Mouse (Mus musculus): ENCODE measurements around the gene Btnl2.

Btnl2 gene

DNA sequence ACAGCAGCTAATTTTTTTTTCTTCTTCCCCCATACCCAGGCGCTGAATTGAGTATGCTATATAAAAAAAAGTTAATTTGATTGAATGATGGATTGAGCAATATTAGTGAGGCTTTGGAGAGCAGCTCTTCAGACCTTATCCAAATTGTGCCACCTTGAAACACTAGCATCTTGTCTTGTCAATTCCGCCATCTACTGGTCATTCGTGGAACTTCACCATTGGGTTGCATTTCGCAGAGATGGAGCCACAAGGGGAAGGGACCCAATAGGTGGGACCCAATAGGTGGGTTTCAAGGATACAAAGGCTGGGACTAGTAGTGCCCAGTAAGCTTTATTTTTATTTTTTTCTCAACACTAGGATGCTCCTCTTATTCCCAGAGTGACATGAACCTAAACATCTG is 5.2 kb upstream of the Btnl2 start:
- peak; percentile 29 to 82 for DNase-seq

DNA sequence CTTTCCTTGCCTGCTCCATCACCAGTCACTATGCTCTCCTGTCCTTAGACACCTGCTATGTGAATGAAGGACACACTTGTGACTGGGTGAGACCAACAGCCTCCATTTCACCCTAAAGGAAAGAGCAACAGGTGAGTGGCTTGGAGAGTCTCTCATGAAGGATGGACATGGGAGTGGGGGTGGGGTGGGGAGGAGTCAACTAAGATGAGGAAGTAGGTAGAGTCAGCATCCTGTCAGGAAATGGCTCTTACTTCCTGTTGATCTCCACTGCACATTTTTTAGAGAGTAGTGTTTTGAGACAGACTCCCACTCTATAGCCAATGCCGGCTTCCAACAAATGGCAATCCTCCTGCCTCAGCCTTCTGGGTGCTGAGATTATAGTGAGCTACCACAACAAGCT is 318 bp downstream of the Btnl2 start:
- DNase-seq, result no peak

- DNase-seq, result no peak
These were observed 8.4 kb downstream of the Btnl2 start for GRCm38 (mm10) chr17:34362954-34363546.

- no peak for DNase-seq
These were observed 9.2 kb downstream of the Btnl2 start for GRCm38 (mm10) chr17:34363676-34364310.

DNA sequence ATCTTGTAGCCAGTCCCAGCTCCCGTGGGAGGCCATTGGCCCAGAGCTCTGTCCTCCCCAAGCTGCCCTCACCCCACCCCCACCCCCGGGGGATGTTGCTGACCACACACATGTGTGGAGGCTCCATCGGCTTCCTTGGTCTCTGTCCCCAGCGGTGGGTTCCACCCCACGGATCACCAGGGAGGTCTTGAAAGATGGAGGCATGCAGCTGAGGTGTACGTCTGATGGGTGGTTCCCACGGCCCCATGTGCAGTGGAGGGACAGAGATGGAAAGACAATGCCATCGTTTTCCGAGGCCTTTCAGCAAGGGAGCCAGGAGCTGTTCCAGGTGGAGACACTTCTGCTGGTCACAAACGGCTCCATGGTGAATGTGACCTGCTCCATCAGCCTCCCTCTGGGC is 10.4 kb downstream of the Btnl2 start:
- DNase-seq, result no peak

GRCm38 (mm10) chr17:34370563-34370962 is 15.9 kb downstream of the Btnl2 start:
- no peak for DNase-seq

- no peak for DNase-seq
These were observed 18.6 kb downstream of the Btnl2 start for GRCm38 (mm10) chr17:34373055-34373709.

DNA sequence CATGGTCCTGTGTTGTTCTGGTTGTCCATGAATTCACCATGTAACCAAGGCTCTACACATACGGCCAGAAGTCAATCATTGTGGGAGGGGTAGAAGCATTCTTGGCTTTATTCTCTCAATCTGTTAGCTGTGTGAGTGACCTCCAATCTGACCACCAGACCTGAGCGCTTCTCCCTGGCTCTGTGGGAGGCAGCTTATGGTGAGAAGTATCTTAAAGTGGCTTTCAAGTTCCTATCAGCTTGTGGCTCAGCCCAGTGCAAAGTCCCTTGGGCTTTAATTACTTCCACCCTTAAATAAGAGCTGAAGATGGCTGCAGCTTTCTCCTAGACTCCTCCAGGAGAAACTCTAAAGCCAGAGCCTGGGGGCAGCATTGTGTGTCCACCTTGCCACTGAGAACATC is 22.2 kb downstream of the Btnl2 start, which contains the start of gene Btnl1:
Gene Btnl1, plus strand, starts transcription at position 286 of the 400 bp plus-strand sequence.
- DNase-seq, result no peak

GRCm38 (mm10) chr17:34377450-34378209 is 23.0 kb downstream of the Btnl2 start:
- no peak for DNase-seq

DNA sequence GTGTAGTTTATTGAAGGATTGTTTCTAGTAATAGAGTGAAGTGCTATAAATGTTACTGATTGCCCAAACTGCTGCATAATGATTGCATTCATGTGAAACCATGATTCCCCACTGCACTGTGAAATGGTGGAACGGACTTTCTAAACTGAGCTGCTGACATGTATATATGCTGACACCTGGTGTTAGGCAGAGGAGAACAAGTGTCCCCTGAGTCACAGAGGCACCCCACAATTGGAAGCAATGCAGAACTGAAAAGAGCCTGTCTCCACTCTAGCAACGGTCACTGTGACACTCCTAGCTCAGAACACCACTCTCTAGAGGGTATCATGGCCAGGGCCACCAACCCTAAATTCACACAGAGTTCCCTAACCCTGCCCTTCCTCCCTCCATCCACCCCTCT is 24.1 kb downstream of the Btnl2 start:
- DNase-seq, result no peak

- DNase-seq, result no peak
These were observed 24.8 kb downstream of the Btnl2 start for GRCm38 (mm10) chr17:34379451-34379850.

- DNase-seq, result no peak
These were observed 27.3 kb downstream of the Btnl2 start for GRCm38 (mm10) chr17:34381876-34382275.

DNA sequence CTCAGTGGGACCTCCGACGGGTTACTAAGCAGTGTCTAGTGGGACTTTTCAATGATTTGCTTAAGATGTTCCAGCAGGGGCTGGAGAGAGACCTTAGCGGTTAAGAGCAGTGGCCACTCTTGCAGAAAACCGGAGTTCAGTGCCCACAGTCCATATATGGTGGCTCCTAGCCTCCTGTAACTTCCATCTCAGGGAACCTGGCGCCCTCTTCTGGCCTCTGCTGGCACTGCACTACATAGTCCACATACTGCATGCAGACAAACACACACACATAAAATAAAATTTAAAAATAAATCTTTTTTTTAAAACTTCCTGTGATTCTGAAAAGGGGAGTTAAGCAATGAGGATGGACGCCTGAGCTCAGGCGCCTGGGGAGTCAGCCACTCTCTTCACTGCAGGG is 28.6 kb downstream of the Btnl2 start:
- DNase-seq, result no peak

DNA sequence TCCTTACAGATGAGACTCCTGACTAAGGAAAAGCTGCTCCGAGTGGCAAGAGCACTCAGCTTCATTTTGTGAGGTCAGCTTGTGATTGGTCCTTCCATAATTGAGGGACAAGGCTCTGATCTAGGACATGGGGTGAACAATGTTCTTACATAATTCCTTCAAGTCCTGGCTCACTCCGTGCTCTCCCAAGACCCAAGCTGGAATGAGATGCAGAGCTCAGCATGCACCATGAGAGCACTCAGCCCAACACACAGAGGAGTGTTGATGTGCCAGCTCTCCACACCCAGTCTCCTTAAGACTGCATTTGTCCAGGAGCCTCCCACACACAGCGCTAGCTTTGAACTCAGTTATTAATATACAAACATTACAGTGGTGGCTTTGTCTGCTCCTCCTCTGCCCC is 30.1 kb downstream of the Btnl2 start:
- no peak for DNase-seq

DNA sequence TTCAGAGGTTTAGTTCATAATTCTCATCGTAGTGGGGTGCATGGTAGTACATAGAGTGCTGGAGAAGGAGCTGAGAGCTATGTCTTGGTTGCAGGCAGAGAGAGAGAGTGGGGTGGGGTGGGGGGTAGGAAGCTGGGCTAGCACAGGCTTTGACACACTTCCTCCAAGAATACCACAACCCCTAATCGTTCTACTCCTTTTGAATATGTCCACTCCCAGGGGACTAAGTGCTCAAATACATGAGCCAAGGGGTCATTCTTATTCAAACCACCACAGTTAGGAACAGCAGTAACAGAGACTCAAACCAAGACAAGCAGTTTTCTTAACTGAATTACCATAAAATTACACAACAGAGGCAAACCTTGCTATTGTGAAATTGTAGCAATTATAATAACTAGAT is 32.0 kb downstream of the Btnl2 start:
- no peak for DNase-seq

GRCm38 (mm10) chr17:34388513-34388912 is 33.9 kb downstream of the Btnl2 start:
- peak; percentile 28 to 65 for DNase-seq

DNA sequence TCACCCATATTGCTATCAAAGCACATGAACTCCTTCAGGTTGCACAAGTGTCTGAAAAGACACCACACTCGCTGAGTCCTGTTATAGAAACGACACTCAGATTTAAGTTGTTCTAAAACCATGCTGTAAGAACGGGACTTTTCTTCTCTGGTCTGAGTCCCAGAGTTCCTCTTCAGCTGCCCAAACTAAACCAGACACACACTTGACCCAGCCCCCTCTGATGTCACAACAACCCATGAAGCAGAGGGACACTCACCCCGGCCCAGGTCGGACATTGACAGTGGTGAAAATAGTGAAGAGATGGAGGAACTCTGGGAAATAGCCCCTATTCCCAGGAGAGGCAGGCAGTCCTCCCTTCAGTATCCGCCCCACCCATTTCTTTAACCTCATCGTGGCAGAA is 36.9 kb downstream of the Btnl2 start:
- no peak for DNase-seq

GRCm38 (mm10) chr17:34392321-34392720 is 37.7 kb downstream of the Btnl2 start:
- peak; percentile 32 to 39 for DNase-seq

- DNase-seq, result no peak
These were observed 42.7 kb downstream of the Btnl2 start for GRCm38 (mm10) chr17:34397357-34397756.

- peak; percentile 59 to 80 for DNase-seq
These were observed 43.6 kb downstream of the Btnl2 start for GRCm38 (mm10) chr17:34398058-34398710.

- peak; percentile 75 to 81 for DNase-seq
These were observed 44.2 kb downstream of the Btnl2 start, which contains the start of gene BC051142 for GRCm38 (mm10) chr17:34398711-34399393. BC051142 (plus strand) TSS chr17:34398820.

GRCm38 (mm10) chr17:34399394-34399715 is 44.7 kb downstream of the Btnl2 start:
- no peak for DNase-seq
